Mouse (Mus musculus) hindbrain, postnatal 0 days (tissue): ENCODE measurements around the gene Lgmn. TPM values are rescaled to one million over a fixed set of nuclear protein-coding genes. Genes with fewer than 3 reads are reported as not detected.

Experiments used
- ATAC-seq: fragments of 200-750 bp; cut with Nextera tagmentation; 2 replicates; pipeline ENCODE4 v1.8.0; 2017; ENCODE audit warnings: mild to moderate bottlenecking, moderate TSS enrichment, moderate library complexity
- DNase-seq: peaks from one replicate; pipeline ENCODE4 v3.0.0-alpha.2; 2015; ENCODE audit warnings: low spot score
- H3K27ac ChIP-seq: fragments of 300-500 bp; sonication (generic); 2 replicates; pipeline ENCODE4 v1.5.1; 2014; ENCODE audit warnings: mild to moderate bottlenecking
- H3K27me3 ChIP-seq: fragments of 300-500 bp; sonication (generic); 2 replicates; pipeline ENCODE4 v1.6.1; 2014; ENCODE audit warnings: low read length, mixed read lengths; ENCODE audit not compliant: insufficient read depth
- H3K36me3 ChIP-seq: fragments of 300-500 bp; sonication (generic); 2 replicates; pipeline ENCODE4 v1.6.1; 2014; ENCODE audit warnings: low read length, mixed read lengths; ENCODE audit not compliant: insufficient read depth
- H3K4me1 ChIP-seq: fragments of 300-500 bp; sonication (generic); 2 replicates; pipeline ENCODE4 v1.6.1; 2014; ENCODE audit warnings: antibody characterized with exemption, low read length, mixed read lengths; ENCODE audit not compliant: insufficient read depth
- H3K4me2 ChIP-seq: fragments of 300-500 bp; sonication (generic); 2 replicates; pipeline ENCODE4 v1.6.1; 2014; ENCODE audit warnings: low read depth, mild to moderate bottlenecking, low read length, moderate library complexity, mixed read lengths
- H3K4me3 ChIP-seq: fragments of 300-500 bp; sonication (generic); 2 replicates; pipeline ENCODE4 v1.5.1; 2014; ENCODE audit warnings: low read length
- H3K9ac ChIP-seq: fragments of 300-500 bp; sonication (generic); replicated peaks from 2 replicates; pipeline ENCODE4 v1.6.1; 2014; ENCODE audit warnings: mild to moderate bottlenecking, low read length, moderate library complexity, mixed read lengths
- H3K9me3 ChIP-seq: fragments of 300-500 bp; sonication (generic); 2 replicates; pipeline ENCODE4 v1.6.1; 2016; ENCODE audit warnings: low read length, mixed read lengths
- CTCF ChIP-seq: IDR thresholded peaks from 2 replicates; pipeline ENCODE4 v1.5.1; 2016; ENCODE audit warnings: antibody characterized with exemption, control low read depth, low read depth
- WGBS: fragments of 180-500 bp; shearing (Covaris S2); extraction: QIAGEN DNeasy Blood & Tissue Kit; methylation state at CpG from one replicate; pipeline ENCODE4 v1.1.7; 2014; 5-methylcytosine and 5-hydroxymethylcytosine counted together
- polyA plus RNA-seq: library from polyadenylated mRNA; unstranded; fragments of >200 nt; fragmentation: Nextera tagmentation; extraction: Ambion mirVana; gene quantifications from 2 replicates; pipeline ENCODE4 v1.2.1, GENCODE M21; 2015
- total RNA-seq: library from RNA; depleted of rRNA; stranded (reverse); fragments of >200 nt; gene quantifications from 2 replicates; pipeline ENCODE4 v1.2.3, GENCODE M21; 2014

Gene Lgmn
- total and polyA plus RNA-seq, 2 experiments from 2014 or later = 148 to 166 TPM

DNA sequence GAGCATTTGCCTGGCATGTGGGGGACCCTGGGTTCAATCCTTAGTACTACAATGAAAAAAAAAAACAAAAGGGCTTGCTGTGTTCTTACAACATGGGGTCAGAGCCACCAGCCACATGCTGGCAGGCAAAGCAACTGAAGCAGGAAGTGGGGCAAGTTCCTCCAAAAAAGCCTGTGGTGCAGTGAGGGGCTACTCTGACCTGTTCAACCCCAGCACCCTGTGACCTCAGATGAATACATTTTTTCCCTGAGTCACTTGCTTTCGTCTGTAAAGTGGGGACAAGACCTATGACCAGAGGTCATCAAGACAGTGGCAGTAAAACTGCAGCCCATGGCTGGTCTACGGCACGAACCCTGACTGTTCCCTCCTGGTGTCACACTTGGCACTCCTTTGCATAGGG is 72.5 kb downstream of the Lgmn start:
- Histone ChIP-seq H3K9ac (no peak overlapping the region), H3K4me1 (no peaks in the 10 kb centered on the region), H3K4me3 (no peak overlapping the region), H3K4me2 (no peak overlapping the region), H3K9me3 (no peaks in the 10 kb centered on the region), H3K27ac (no peak overlapping the region), H3K36me3 (no peaks in the 10 kb centered on the region), H3K27me3 (no peaks in the 10 kb centered on the region)
- no peak for DNase-seq
- 62% methylated on average over 3 of the region's 3 CpGs for WGBS
- TF ChIP-seq CTCF = no peak
- ATAC-seq = no peak

DNA sequence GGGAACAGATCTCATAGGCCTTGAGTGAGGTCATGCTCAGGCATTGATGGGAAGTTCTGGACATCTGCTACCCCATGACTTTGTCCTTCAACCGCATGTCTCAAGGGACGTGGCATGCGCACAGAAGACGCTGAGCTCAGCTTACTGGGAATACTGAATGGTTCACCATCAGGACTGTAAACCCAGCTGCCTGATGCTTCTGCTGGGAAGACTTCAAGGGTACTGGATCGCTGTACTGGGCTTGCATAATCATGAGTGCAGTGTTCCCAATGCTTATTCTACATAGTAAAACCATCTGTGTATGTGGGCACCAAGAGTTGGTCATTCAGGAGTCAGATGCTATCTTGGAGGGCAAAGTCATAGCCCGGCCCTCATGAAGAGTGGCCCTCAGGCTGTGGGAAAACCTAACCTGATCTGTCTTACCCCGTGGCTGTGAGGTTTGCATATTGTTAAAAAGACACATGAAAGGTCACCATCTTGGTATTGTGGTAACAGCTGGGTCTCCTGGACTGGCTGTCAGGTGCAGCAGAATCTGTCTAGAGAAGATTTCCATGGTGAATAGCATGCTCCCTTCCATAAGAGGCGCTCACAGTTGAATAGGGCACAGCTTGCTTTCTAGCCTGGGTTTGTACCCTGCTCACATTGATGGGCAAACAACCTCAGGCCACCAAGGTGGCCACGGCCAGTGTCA is 73.3 kb downstream of the Lgmn start:
- 89% methylated on average over 9 of the region's 9 CpGs for WGBS
- H3K4me1 ChIP-seq = no peaks in the 10 kb centered on the region
- ATAC-seq (no peak), DNase-seq (no peak)
- H3K4me3 ChIP-seq = no peak overlapping the region
- no peaks in the 10 kb centered on the region for H3K36me3 ChIP-seq
- H3K9me3 ChIP-seq = no peaks in the 10 kb centered on the region
- H3K27me3 ChIP-seq = no peaks in the 10 kb centered on the region
- H3K4me2 ChIP-seq = no peak overlapping the region
- no peak overlapping the region for H3K27ac ChIP-seq
- TF ChIP-seq CTCF = no peak
- no peak overlapping the region for H3K9ac ChIP-seq

DNA sequence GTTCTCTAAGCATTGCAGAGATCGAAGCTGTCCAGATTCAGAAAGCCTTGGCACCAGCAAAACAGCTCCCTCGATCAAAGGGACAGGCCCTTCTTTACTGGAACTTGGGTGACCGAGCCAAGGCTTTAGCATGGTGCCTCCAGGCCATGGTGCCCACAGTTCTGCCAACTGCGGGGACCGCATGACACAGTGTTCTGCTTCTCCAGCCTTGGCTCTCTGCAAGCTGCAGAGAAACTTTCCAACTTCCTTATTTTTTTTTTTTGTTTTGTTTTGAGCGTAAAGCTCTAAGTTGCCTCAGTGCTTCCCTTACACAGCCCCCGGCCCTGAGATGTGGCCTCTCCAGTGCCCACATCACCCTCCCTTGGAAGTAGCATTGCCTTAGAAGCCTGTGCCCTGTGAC is 74.6 kb downstream of the Lgmn start:
- no peak overlapping the region for H3K9ac ChIP-seq
- 92% methylated on average over 7 of the region's 7 CpGs for WGBS

DNA sequence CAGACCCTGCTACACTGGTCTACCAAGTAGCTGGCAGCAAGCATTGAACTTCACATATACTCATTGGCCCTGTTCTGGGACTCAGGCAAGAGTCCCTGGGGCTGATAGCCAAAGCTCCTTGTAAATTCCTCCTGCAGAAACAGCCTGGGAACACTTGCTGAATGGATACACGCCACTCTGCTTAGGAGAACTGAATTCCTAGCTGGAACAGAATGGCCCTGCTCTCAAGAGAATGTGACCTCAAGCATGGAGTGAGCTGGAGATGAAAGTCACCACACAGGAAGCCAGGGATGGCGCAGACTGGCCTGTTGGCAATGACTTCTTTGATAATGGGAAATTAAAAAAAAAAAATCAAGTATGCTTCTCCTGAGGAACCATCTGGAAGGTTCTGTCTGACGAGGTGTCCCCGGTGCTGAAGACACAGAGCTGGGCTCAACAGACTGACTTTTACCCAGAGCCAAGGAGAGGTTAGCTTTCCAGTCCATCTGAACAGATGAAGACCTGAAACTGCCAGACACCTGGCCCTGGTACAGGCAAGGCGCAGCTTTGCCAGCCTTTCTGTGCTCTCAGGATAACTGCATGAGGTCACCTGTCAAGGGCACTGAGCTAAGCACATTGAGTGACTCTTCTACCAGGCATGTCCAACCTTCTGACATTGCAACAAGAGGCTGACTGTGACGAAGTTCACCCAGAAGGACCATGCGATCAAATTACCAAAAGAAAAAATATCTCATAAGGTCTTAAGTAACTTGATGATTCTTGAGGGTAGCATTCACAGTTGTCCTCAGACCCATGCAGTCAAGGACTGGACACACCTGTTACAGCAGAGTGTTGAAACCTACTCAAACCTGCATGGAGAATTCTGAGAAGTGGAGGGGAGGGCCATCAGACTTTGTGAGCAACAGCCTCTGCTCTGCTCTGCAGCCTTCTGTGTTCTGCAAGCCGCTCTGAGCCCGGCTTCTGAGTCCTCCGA is 78.1 kb downstream of the Lgmn start:
- no peaks in the 10 kb centered on the region for H3K4me1 ChIP-seq
- WGBS = 84% methylated on average over 10 of the region's 10 CpGs
- ATAC-seq (no peak), DNase-seq (no peak)
- no peak for TF ChIP-seq CTCF
- H3K9me3 ChIP-seq = no peaks in the 10 kb centered on the region
- H3K27ac ChIP-seq = no peak overlapping the region
- H3K27me3 ChIP-seq = no peaks in the 10 kb centered on the region
- no peak overlapping the region for H3K9ac ChIP-seq
- H3K36me3 ChIP-seq = no peaks in the 10 kb centered on the region
- no peak overlapping the region for H3K4me2 ChIP-seq
- no peak overlapping the region for H3K4me3 ChIP-seq

More for the DNA sequence above, 74.6 kb downstream of the Lgmn start:
- DNase-seq (no peak), ATAC-seq (no peak)
- Histone ChIP-seq H3K9me3 (no peaks in the 10 kb centered on the region), H3K4me1 (no peaks in the 10 kb centered on the region), H3K27me3 (no peaks in the 10 kb centered on the region), H3K27ac (no peak overlapping the region), H3K4me2 (no peak overlapping the region), H3K36me3 (no peaks in the 10 kb centered on the region), H3K4me3 (no peak overlapping the region)
- TF ChIP-seq CTCF = no peak

GRCm38 (mm10) chr12:102359390-102359789 is 80.2 kb downstream of the Lgmn start:
- no peak for TF ChIP-seq CTCF
- Histone ChIP-seq H3K4me2 (no peak overlapping the region), H3K36me3 (no peaks in the 10 kb centered on the region), H3K9ac (no peak overlapping the region), H3K9me3 (no peaks in the 10 kb centered on the region), H3K4me1 (no peaks in the 10 kb centered on the region), H3K4me3 (no peak overlapping the region), H3K27ac (no peak overlapping the region), H3K27me3 (no peaks in the 10 kb centered on the region)
- WGBS = 86% methylated on average over 4 of the region's 4 CpGs
- DNase-seq (no peak), ATAC-seq (no peak)

DNA sequence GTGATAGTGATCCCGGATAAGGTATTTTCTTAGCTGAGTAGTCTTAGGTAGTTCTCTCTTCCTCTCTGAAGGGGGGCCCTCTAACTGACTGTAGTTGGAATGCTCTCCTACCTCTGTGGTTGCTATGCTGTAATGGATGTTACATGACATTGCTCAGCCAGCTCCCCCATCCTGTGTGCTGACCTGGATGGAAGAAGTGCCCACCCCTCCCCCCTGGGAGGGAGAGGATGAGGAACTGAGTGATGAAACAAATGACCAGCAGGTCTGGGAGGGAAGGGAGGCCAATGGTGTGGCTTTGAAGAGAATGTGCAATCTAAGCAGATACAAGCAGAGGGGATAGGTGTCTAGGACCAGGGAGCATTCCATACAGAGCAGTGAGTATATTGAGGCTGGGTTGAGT is 82.8 kb downstream of the Lgmn start:
- H3K9ac ChIP-seq = no peak overlapping the region

More for the DNA sequence above, 82.8 kb downstream of the Lgmn start:
- Histone ChIP-seq H3K4me3 (no peak overlapping the region), H3K27ac (no peak overlapping the region), H3K36me3 (no peaks in the 10 kb centered on the region), H3K9me3 (no peaks in the 10 kb centered on the region), H3K27me3 (no peaks in the 10 kb centered on the region), H3K4me2 (no peak overlapping the region), H3K4me1 (no peaks in the 10 kb centered on the region)
- DNase-seq (no peak), ATAC-seq (no peak)
- 100% methylated on average over 1 of the region's 1 CpGs for WGBS
- TF ChIP-seq CTCF = no peak
